ENCODE assay signal across 12 mouse cellular contexts in the genomic region with DNA sequence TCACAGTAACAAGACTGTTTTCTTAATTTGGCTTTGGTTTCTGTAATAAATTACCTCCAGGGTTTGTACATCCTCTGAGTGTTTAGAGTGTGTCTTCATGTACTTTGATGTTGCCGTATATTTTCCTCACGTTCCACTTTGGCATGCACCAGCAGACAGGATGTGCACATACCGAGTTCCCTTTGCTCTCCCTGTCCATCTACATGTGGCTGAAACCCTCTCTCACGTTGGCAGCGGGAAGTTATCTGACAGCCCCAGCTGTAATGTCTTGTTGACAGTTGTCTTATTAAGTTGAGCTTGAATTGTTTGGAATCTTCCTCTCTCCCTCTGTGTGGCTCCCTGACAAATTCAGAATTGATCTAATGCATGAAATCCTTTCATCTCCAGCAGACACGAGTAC.
DNase-seq lines count a peak whose midpoint lies in the region; ATAC-seq and TF ChIP-seq lines count a peak whose summit lies in the region.
"Had no signal": no experiment of that assay in that cellular context is flagged by ENCODE, and none has a peak within 500 bp of the region (broad histone marks: within the 10 kb centered on the region; RNA-seq: fewer than 3 reads in every experiment).

No protein-coding gene starts in this region.

- H3K9me3 ChIP-seq in intestine, embryonic 14.5 days (ENCODE audit: control insufficient read depth, low read length) = no peaks in the 10 kb centered on the region
- H3K9me3 ChIP-seq in intestine, postnatal 0 days (ENCODE audit: control insufficient read depth) = no peaks in the 10 kb centered on the region
- H3K9me3 ChIP-seq in embryonic facial prominence, embryonic 14.5 days (ENCODE audit: control insufficient read depth, low read length) = no peaks in the 10 kb centered on the region
- H3K9me3 ChIP-seq in kidney, embryonic 15.5 days (replicated peaks) = no peaks in the 10 kb centered on the region
- H3K9me3 ChIP-seq: hindbrain, embryonic 13.5 days had no signal

- WGBS in intestine, embryonic 14.5 days = 25% methylated on average over 6 of the region's 6 CpGs
- 43% methylated on average over 6 of the region's 6 CpGs for WGBS in intestine, postnatal 0 days
- 30% methylated on average over 6 of the region's 6 CpGs for WGBS in embryonic facial prominence, embryonic 14.5 days
- WGBS in kidney, embryonic 15.5 days = 18% methylated on average over 6 of the region's 6 CpGs

- H3K27ac ChIP-seq in intestine, embryonic 14.5 days (ENCODE audit: low read depth) = peak overlapping the region; percentile 16; the same call in 1 of the 2 replicates
- H3K27ac ChIP-seq in intestine, postnatal 0 days (ENCODE audit: low read depth, low read length) = no peak overlapping the region
- no peak overlapping the region for H3K27ac ChIP-seq in embryonic facial prominence, embryonic 14.5 days (replicated peaks; ENCODE audit: low read depth, low read length)
- H3K27ac ChIP-seq in kidney, embryonic 15.5 days = peak overlapping the region; percentile 68
- H3K27ac ChIP-seq: hindbrain, embryonic 13.5 days had no signal

- no peaks in the 10 kb centered on the region for H3K36me3 ChIP-seq in intestine, embryonic 14.5 days (ENCODE audit: control insufficient read depth, insufficient read depth, low read length)
- no peaks in the 10 kb centered on the region for H3K36me3 ChIP-seq in intestine, postnatal 0 days (ENCODE audit: control insufficient read depth, insufficient read depth)
- no peaks in the 10 kb centered on the region for H3K36me3 ChIP-seq in embryonic facial prominence, embryonic 14.5 days (ENCODE audit: control insufficient read depth, insufficient read depth, low read length)
- no peaks in the 10 kb centered on the region for H3K36me3 ChIP-seq in kidney, embryonic 15.5 days
- H3K36me3 ChIP-seq: hindbrain, embryonic 13.5 days had no signal

- no peak for ATAC-seq in intestine, embryonic 14.5 days (replicated peaks; ENCODE audit: low FRiP score, low TSS enrichment, low read depth)
- ATAC-seq in intestine, postnatal 0 days = no peak
- ATAC-seq in embryonic facial prominence, embryonic 14.5 days (ENCODE audit: low read depth) = no peak
- ATAC-seq in kidney, embryonic 15.5 days (replicated peaks; ENCODE audit: low FRiP score) = peak; percentile 64; the same call in 1 of the 2 replicates
- ATAC-seq: liver, postnatal 0 days; Patski had no signal

- no peak overlapping the region for H3K9ac ChIP-seq in intestine, embryonic 14.5 days (ENCODE audit: low read length)
- no peak overlapping the region for H3K9ac ChIP-seq in intestine, postnatal 0 days (ENCODE audit: low read depth, low read length)
- H3K9ac ChIP-seq in embryonic facial prominence, embryonic 14.5 days (ENCODE audit: low read depth, low read length) = no peak overlapping the region
- no peak overlapping the region for H3K9ac ChIP-seq in kidney, embryonic 15.5 days
- H3K9ac ChIP-seq: hindbrain, embryonic 13.5 days; liver, postnatal 0 days had no signal

- H3K4me3 ChIP-seq in intestine, embryonic 14.5 days (ENCODE audit: low read depth, low read length) = no peak overlapping the region
- no peak overlapping the region for H3K4me3 ChIP-seq in intestine, postnatal 0 days (ENCODE audit: low read depth, low read length)
- no peak overlapping the region for H3K4me3 ChIP-seq in embryonic facial prominence, embryonic 14.5 days (ENCODE audit: low read depth, low read length)
- H3K4me3 ChIP-seq in kidney, embryonic 15.5 days (replicated peaks) = no peak overlapping the region
- H3K4me3 ChIP-seq: hindbrain, embryonic 13.5 days had no signal

- no peak for DNase-seq in intestine, embryonic 14.5 days (ENCODE audit: low spot score)
- peak; percentile 40 for DNase-seq in embryonic facial prominence, embryonic 14.5 days (ENCODE audit: low spot score)
- DNase-seq in lung, postnatal 25 days (ENCODE audit: low spot score) = peak; percentile 56
- no peak for DNase-seq in left cerebral cortex, postnatal 25 days (ENCODE audit: low spot score in 2 of 2)
- DNase-seq in thymus, postnatal 25 days = no peak
- DNase-seq: liver, postnatal 0 days; thymus, postnatal 4 days had no signal

- H3K27me3 ChIP-seq in intestine, embryonic 14.5 days (replicated peaks; ENCODE audit: control insufficient read depth, insufficient read depth, low read length) = no peaks in the 10 kb centered on the region
- H3K27me3 ChIP-seq in intestine, postnatal 0 days (replicated peaks; ENCODE audit: control insufficient read depth, insufficient read depth, low read length) = no peaks in the 10 kb centered on the region
- H3K27me3 ChIP-seq in embryonic facial prominence, embryonic 14.5 days (replicated peaks; ENCODE audit: control insufficient read depth, insufficient read depth, low read length) = no peaks in the 10 kb centered on the region
- H3K27me3 ChIP-seq in kidney, embryonic 15.5 days = no peaks in the 10 kb centered on the region
- H3K27me3 ChIP-seq: CH12.LX; hindbrain, embryonic 13.5 days; Patski had no signal

- H3K4me1 ChIP-seq in intestine, embryonic 14.5 days (replicated peaks; ENCODE audit: control insufficient read depth, insufficient read depth, low read length) = peaks cover 10% of the 10 kb centered on the region
- H3K4me1 ChIP-seq in intestine, postnatal 0 days (replicated peaks; ENCODE audit: control insufficient read depth, insufficient read depth, low read length) = no peaks in the 10 kb centered on the region; the same call in 1 of the 2 replicates
- H3K4me1 ChIP-seq in embryonic facial prominence, embryonic 14.5 days (ENCODE audit: control insufficient read depth, insufficient read depth, low read length) = peaks cover 13% of the 10 kb centered on the region
- H3K4me1 ChIP-seq in kidney, embryonic 15.5 days = peaks cover 13% of the 10 kb centered on the region
- H3K4me1 ChIP-seq: hindbrain, embryonic 13.5 days had no signal

- intact Hi-C loops in left cerebral cortex, postnatal 25 days (cut with DNase I) = no loop called here

- H3K4me2 ChIP-seq in intestine, embryonic 14.5 days (ENCODE audit: low read length) = no peak overlapping the region
- H3K4me2 ChIP-seq in intestine, postnatal 0 days (replicated peaks; ENCODE audit: low read depth) = no peak overlapping the region
- H3K4me2 ChIP-seq in embryonic facial prominence, embryonic 14.5 days (ENCODE audit: low read depth, low read length) = no peak overlapping the region
- no peak overlapping the region for H3K4me2 ChIP-seq in kidney, embryonic 15.5 days
- H3K4me2 ChIP-seq: hindbrain, embryonic 13.5 days had no signal

- no peak for TF ChIP-seq CTCF in intestine, postnatal 0 days (IDR thresholded peaks at IDR 0.05; ENCODE audit: low read depth)

Comparison
In these comparisons a context has a peak if more than half of its experiments do, and no peak if none do; other contexts are left out.
1. H3K27ac ChIP-seq: peak in intestine, embryonic 14.5 days (single experiment) and kidney, embryonic 15.5 days (single experiment); none in intestine, postnatal 0 days (single experiment) and embryonic facial prominence, embryonic 14.5 days (single experiment).
2. DNase-seq: peak in embryonic facial prominence, embryonic 14.5 days (single experiment) and lung, postnatal 25 days (single experiment); none in intestine, embryonic 14.5 days (single experiment), left cerebral cortex, postnatal 25 days (0 of 2) and thymus, postnatal 25 days (single experiment).